Mouse (Mus musculus): ENCODE data around the gene 1110032F04Rik. TPM values are rescaled to one million over a fixed set of nuclear protein-coding genes. Genes with fewer than 3 reads are reported as not detected.

1110032F04Rik gene
- polyA plus RNA-seq, 2 experiments, result 0.68 to 0.76 TPM

GRCm38 (mm10) chr3:68825151-68825550, 44.2 kb upstream of the 1110032F04Rik start:
- Histone ChIP-seq H3K9me3 (ENCODE audit: control insufficient read depth, low read length) (no peaks in the 10 kb centered on the region), H3K4me1 (replicated peaks; ENCODE audit: control insufficient read depth in 2 of 2, insufficient read depth in 2 of 2, low read length in 1 of 2) (no peaks in the 10 kb centered on the region), H3K9ac (replicated peaks) (no peak overlapping the region), H3K27ac (no peak overlapping the region), H3K4me2 (ENCODE audit: low read depth) (no peak overlapping the region), H3K36me3 (replicated peaks; ENCODE audit: control insufficient read depth, insufficient read depth, low read depth) (no peaks in the 10 kb centered on the region), H3K27me3 (ENCODE audit: control insufficient read depth, insufficient read depth, low read length) (no peaks in the 10 kb centered on the region), H3K4me3 (ENCODE audit: insufficient read depth in 1 of 2, low read depth in 2 of 2, low read length in 2 of 2) (no peak overlapping the region)
- DNase-seq (ENCODE audit: low read depth in 3 of 3, low spot score in 3 of 3) (no peak), ATAC-seq (ENCODE audit: insufficient read depth) (no peak)
- 57% methylated on average over 8 of the region's 8 CpGs for WGBS (ENCODE audit: insufficient replicate concordance)
- TF ChIP-seq EP300 (IDR thresholded peaks at IDR 0.05; ENCODE audit: low read depth), result no peak
- TF ChIP-seq CTCF (IDR thresholded peaks at IDR 0.05; ENCODE audit: low read depth), result no peak

DNA sequence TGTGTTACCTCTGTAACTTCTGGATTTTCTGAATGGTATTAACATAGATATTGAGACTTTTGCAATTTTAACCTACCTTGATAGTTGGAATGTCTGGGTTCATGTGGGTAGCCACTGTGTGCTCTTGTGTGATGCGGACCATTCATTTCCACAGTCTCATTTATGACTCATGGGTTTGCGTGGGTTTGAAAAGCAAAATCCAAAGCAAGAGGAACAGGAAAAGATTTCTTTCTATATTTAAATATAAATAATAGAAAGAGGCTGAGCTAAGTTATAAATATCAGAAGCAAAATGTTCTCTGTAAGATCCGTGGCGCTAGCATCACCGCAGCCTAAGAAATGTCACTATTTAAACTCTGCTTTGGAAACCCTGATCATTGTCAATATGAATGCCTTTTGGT, 41.7 kb upstream of the 1110032F04Rik start:
- Histone ChIP-seq H3K4me1 (replicated peaks; ENCODE audit: control insufficient read depth in 2 of 2, insufficient read depth in 2 of 2, low read length in 1 of 2) (no peaks in the 10 kb centered on the region), H3K27ac (no peak overlapping the region), H3K27me3 (ENCODE audit: control insufficient read depth, insufficient read depth, low read length) (no peaks in the 10 kb centered on the region), H3K4me2 (ENCODE audit: low read depth) (no peak overlapping the region), H3K4me3 (ENCODE audit: insufficient read depth in 1 of 2, low read depth in 2 of 2, low read length in 2 of 2) (no peak overlapping the region), H3K9ac (replicated peaks) (no peak overlapping the region), H3K36me3 (replicated peaks; ENCODE audit: control insufficient read depth, insufficient read depth, low read depth) (no peaks in the 10 kb centered on the region), H3K9me3 (ENCODE audit: control insufficient read depth, low read length) (no peaks in the 10 kb centered on the region)
- no peak for ATAC-seq (ENCODE audit: insufficient read depth)
- no peak for DNase-seq (ENCODE audit: low read depth in 3 of 3, low spot score in 3 of 3)
- TF ChIP-seq CTCF (IDR thresholded peaks at IDR 0.05; ENCODE audit: low read depth) (no peak), EP300 (IDR thresholded peaks at IDR 0.05; ENCODE audit: low read depth) (no peak)
- WGBS (ENCODE audit: insufficient replicate concordance), result 79% methylated on average over 5 of the region's 5 CpGs

DNA sequence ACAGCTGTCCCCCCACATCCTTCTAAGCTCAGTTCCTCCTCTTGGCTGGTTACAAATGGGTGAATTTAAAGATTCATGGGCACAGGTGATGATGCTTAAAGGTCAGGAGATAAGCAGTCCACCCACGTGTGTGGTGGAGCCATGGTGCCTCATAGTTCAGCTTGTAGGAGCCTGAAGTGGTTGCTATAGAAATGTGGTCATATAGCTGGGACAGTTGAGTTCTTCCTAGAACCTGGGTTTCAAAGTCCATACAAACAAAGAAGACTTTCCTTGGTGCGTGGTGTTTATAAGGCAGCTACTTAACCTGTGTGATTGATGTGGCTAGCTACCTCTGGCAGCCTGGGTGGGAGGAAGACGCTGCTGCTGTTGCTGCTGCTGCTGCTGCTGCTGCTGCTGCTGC, 39.4 kb upstream of the 1110032F04Rik start:
- H3K27ac ChIP-seq, result no peak overlapping the region
- no peak overlapping the region for H3K9ac ChIP-seq (replicated peaks)
- DNase-seq (ENCODE audit: low read depth in 3 of 3, low spot score in 3 of 3) (no peak), ATAC-seq (ENCODE audit: insufficient read depth) (no peak)
- no peak overlapping the region for H3K4me3 ChIP-seq (ENCODE audit: insufficient read depth in 1 of 2, low read depth in 2 of 2, low read length in 2 of 2)
- no peak overlapping the region for H3K4me2 ChIP-seq (ENCODE audit: low read depth)
- no peaks in the 10 kb centered on the region for H3K4me1 ChIP-seq (replicated peaks; ENCODE audit: control insufficient read depth in 2 of 2, insufficient read depth in 2 of 2, low read length in 1 of 2)
- WGBS (ENCODE audit: insufficient replicate concordance), result 61% methylated on average over 3 of the region's 3 CpGs
- no peaks in the 10 kb centered on the region for H3K27me3 ChIP-seq (ENCODE audit: control insufficient read depth, insufficient read depth, low read length)
- no peak for TF ChIP-seq CTCF (IDR thresholded peaks at IDR 0.05; ENCODE audit: low read depth)
- TF ChIP-seq EP300 (IDR thresholded peaks at IDR 0.05; ENCODE audit: low read depth), result no peak
- H3K9me3 ChIP-seq (ENCODE audit: control insufficient read depth, low read length), result no peaks in the 10 kb centered on the region
- H3K36me3 ChIP-seq (replicated peaks; ENCODE audit: control insufficient read depth, insufficient read depth, low read depth), result no peaks in the 10 kb centered on the region

DNA sequence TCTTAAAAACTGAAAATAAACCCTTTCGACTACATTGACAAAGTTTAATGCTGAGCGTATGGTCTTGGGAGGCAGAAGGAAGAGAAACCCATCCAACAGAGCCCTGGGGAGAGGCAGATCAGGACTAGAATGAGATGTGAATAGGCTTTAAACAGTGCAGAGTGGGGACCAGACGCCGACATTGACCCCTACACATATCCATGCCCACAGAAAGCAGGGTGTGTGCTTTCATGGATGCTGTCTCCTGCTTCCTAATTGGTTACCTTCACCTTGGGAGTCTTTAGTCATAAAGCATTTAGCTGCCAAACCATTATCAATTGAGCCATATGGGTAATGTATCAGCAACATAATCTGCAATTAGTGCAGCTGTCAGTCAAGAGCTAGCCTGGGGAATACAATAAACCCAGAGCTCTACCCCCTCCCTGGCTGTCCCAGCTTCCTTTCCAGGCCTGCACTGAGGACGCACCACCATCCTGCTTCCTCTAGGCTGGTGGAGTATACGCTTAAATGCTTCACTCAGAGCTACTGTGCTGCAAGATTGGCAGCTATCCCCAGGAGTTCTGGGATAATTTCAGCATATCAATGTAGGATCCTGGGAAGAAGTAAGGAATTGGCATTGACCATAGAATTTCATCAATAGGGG, 32.4 kb upstream of the 1110032F04Rik start:
- H3K27me3 ChIP-seq (ENCODE audit: control insufficient read depth, insufficient read depth, low read length), result no peaks in the 10 kb centered on the region
- DNase-seq (ENCODE audit: low read depth in 3 of 3, low spot score in 3 of 3), result no peak
- no peak overlapping the region for H3K4me3 ChIP-seq (ENCODE audit: insufficient read depth in 1 of 2, low read depth in 2 of 2, low read length in 2 of 2)

DNA sequence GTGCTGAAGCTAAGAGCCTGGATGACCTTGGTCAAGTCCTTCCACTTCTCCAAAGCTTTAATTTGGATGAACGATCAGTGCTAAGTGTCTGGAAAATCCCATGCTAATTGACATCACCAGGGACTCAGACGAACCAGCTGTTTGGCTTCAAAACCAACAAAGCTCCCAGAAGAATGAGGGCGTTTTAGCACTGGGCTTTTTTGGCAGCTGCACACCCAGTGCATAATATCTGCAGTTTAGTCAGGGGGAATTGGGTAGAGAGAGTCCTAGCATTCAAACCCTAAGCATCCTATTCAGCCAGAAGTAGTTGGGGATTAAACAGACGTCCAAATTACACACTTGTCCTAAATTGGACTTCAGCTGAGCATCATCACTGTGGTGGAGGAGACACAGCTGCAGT, 29.2 kb upstream of the 1110032F04Rik start:
- Histone ChIP-seq H3K27ac (no peak overlapping the region), H3K4me2 (ENCODE audit: low read depth) (no peak overlapping the region), H3K4me1 (replicated peaks; ENCODE audit: control insufficient read depth in 2 of 2, insufficient read depth in 2 of 2, low read length in 1 of 2) (no peaks in the 10 kb centered on the region), H3K9me3 (ENCODE audit: control insufficient read depth, low read length) (no peaks in the 10 kb centered on the region), H3K36me3 (replicated peaks; ENCODE audit: control insufficient read depth, insufficient read depth, low read depth) (no peaks in the 10 kb centered on the region), H3K4me3 (ENCODE audit: insufficient read depth in 1 of 2, low read depth in 2 of 2, low read length in 2 of 2) (no peak overlapping the region), H3K27me3 (ENCODE audit: control insufficient read depth, insufficient read depth, low read length) (no peaks in the 10 kb centered on the region), H3K9ac (replicated peaks) (no peak overlapping the region)
- no peak for TF ChIP-seq EP300 (IDR thresholded peaks at IDR 0.05; ENCODE audit: low read depth)
- TF ChIP-seq CTCF (IDR thresholded peaks at IDR 0.05; ENCODE audit: low read depth), result no peak
- ATAC-seq (ENCODE audit: insufficient read depth), result no peak
- WGBS (ENCODE audit: insufficient replicate concordance), result 53% methylated on average over 4 of the region's 4 CpGs
- DNase-seq (ENCODE audit: low read depth in 3 of 3, low spot score in 3 of 3), result no peak

More for the DNA sequence above, 32.4 kb upstream of the 1110032F04Rik start:
- WGBS (ENCODE audit: insufficient replicate concordance), result 58% methylated on average over 6 of the region's 6 CpGs
- Histone ChIP-seq H3K9me3 (ENCODE audit: control insufficient read depth, low read length) (no peaks in the 10 kb centered on the region), H3K36me3 (replicated peaks; ENCODE audit: control insufficient read depth, insufficient read depth, low read depth) (no peaks in the 10 kb centered on the region), H3K4me1 (replicated peaks; ENCODE audit: control insufficient read depth in 2 of 2, insufficient read depth in 2 of 2, low read length in 1 of 2) (no peaks in the 10 kb centered on the region), H3K4me2 (ENCODE audit: low read depth) (no peak overlapping the region), H3K9ac (replicated peaks) (no peak overlapping the region), H3K27ac (no peak overlapping the region)
- TF ChIP-seq CTCF (IDR thresholded peaks at IDR 0.05; ENCODE audit: low read depth) (no peak), EP300 (IDR thresholded peaks at IDR 0.05; ENCODE audit: low read depth) (no peak)
- ATAC-seq (ENCODE audit: insufficient read depth), result no peak

Measured in liver, embryonic 14.5 days (tissue).